Mouse (Mus musculus): Measurements from ENCODE around the gene Cenpx. TPM values are rescaled to one million over a fixed set of nuclear protein-coding genes. Genes with fewer than 3 reads are reported as not detected.
"Not testable (repeated sequence)": the region's sequence is repeated elsewhere in the genome, so short reads cannot be mapped to it uniquely, and the experiment has no call there.

The Cenpx gene
- polyA plus RNA-seq (2014; fragmentation: Nextera tagmentation; extraction: Ambion mirVana): 108 and 140 TPM in 2 replicates

DNA sequence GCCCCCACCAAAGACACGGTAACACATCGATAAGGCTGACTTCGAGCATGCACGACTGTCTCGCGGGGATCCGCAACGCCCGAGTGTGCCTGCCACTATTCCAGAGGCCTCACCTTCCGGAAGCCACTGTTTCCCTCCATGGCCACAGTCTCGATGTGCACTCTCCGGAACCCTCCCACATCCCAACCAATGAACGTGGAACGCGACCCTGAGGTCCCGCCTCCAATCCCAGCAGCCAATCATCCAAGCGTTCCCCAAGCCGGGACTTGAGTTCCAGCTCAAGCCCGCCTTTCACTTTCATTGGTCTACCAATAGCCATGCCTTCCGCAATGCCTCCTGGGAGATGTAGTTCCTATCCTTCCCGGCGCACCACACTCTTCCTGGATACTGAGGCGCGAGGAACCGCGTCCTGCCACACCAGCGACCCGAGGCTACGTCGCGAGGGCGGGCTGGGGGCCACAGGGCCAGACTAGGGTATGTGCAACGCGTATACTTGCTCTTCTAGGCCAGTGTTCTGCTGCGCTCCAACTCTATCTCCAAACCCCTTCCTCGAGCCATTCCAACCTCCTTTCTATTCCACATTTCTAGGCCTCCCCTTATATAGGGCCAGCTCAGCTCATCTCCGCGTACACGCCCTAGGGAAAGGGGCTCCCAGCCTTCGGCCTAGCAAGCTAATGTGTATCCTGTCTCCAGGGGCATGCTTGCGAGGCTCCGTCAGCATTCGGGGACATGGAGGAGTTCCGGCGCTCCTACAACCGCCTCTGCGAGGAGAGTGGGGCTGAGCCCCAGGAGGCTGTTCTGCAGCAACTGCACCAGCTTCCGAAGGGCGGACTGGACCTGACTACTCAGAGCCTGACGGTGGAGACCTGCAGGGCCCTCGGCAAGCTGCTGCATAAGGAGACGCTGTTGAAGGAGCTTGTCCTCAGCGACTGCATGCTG is at the start of gene Cenpx, which contains the start of gene Lrrc45:
Cenpx (minus strand) TSS at position 159 of the 939 bp plus-strand sequence.
Lrrc45 (plus strand) TSS at position 346 of the 939 bp plus-strand sequence.
- DNase-seq (ENCODE audit: low spot score) (peak; percentile 100), ATAC-seq (peak; percentile 98)
- H3K9me3 ChIP-seq (replicated peaks; ENCODE audit: control insufficient read depth, low read length): no peaks in the 10 kb centered on the region
- 4% methylated on average over 53 of the region's 53 CpGs for WGBS
- peak within 1 kb of the TSS; percentile 63 for H3K27ac ChIP-seq (ENCODE audit: low read depth, low read length)
- no peaks in the 10 kb centered on the region for H3K27me3 ChIP-seq (replicated peaks; ENCODE audit: control insufficient read depth, insufficient read depth, low read length)
- H3K4me2 ChIP-seq (ENCODE audit: low read length): peak within 1 kb of the TSS; percentile 94
- H3K4me3 ChIP-seq (ENCODE audit: low read depth, low read length): peak within 1 kb of the TSS; percentile 50
- peak within 1 kb of the TSS; percentile 75 for H3K9ac ChIP-seq (ENCODE audit: low read length)
- H3K36me3 ChIP-seq (ENCODE audit: control insufficient read depth, insufficient read depth, low read length): peaks cover 51% of the 10 kb centered on the region
- peaks cover 9% of the 10 kb centered on the region for H3K4me1 ChIP-seq (ENCODE audit: control insufficient read depth, insufficient read depth, low read length)

GRCm38 (mm10) chr11:120762672-120763041 is 49.1 kb upstream of the Cenpx start, which contains the start of gene Hmga1b:
Gene Hmga1b, plus strand, starts transcription at chr11:120762794.
- DNase-seq (ENCODE audit: low spot score); H3K27ac ChIP-seq (ENCODE audit: low read depth, low read length); H3K27me3 ChIP-seq (replicated peaks; ENCODE audit: control insufficient read depth, insufficient read depth, low read length); H3K4me2 ChIP-seq (ENCODE audit: low read length); H3K4me1 ChIP-seq (ENCODE audit: control insufficient read depth, insufficient read depth, low read length); H3K4me3 ChIP-seq (ENCODE audit: low read depth, low read length); ATAC-seq; H3K36me3 ChIP-seq (ENCODE audit: control insufficient read depth, insufficient read depth, low read length): not testable (repeated sequence)
- H3K9ac ChIP-seq (ENCODE audit: low read length): 0 out of 2 replicates have a peak within 1 kb of the TSS, but pooled peaks have one; percentile 17
- 17% methylated on average over 12 of the region's 14 CpGs for WGBS
- peaks cover 13% of the 10 kb centered on the region; the same call in 1 of the 2 replicates for H3K9me3 ChIP-seq (replicated peaks; ENCODE audit: control insufficient read depth, low read length)

- Histone ChIP-seq H3K36me3 (ENCODE audit: control insufficient read depth, insufficient read depth, low read length) (no peaks in the 10 kb centered on the region), H3K27me3 (replicated peaks; ENCODE audit: control insufficient read depth, insufficient read depth, low read length) (peaks cover 6% of the 10 kb centered on the region; the same call in 1 of the 2 replicates), H3K9ac (ENCODE audit: low read length) (0 out of 2 replicates have a peak overlapping the region, but pooled peaks have one; percentile 17), H3K4me1 (ENCODE audit: control insufficient read depth, insufficient read depth, low read length) (no peaks in the 10 kb centered on the region), H3K27ac (ENCODE audit: low read depth, low read length) (no peak overlapping the region), H3K4me2 (ENCODE audit: low read length) (no peak overlapping the region), H3K9me3 (replicated peaks; ENCODE audit: control insufficient read depth, low read length) (peaks cover 13% of the 10 kb centered on the region; the same call in 1 of the 2 replicates), H3K4me3 (ENCODE audit: low read depth, low read length) (no peak overlapping the region)
- WGBS: 72% methylated on average over 14 of the region's 14 CpGs
- DNase-seq (ENCODE audit: low spot score) (no peak), ATAC-seq (no peak)
Observed at GRCm38 (mm10) chr11:120761811-120762671, 48.5 kb upstream of the Cenpx start.

GRCm38 (mm10) chr11:120760236-120760635 is 46.7 kb upstream of the Cenpx start:
- Histone ChIP-seq H3K9ac (ENCODE audit: low read length) (no peak overlapping the region), H3K4me3 (ENCODE audit: low read depth, low read length) (no peak overlapping the region), H3K4me1 (ENCODE audit: control insufficient read depth, insufficient read depth, low read length) (no peaks in the 10 kb centered on the region), H3K27ac (ENCODE audit: low read depth, low read length) (no peak overlapping the region), H3K36me3 (ENCODE audit: control insufficient read depth, insufficient read depth, low read length) (no peaks in the 10 kb centered on the region), H3K27me3 (replicated peaks; ENCODE audit: control insufficient read depth, insufficient read depth, low read length) (peaks cover 6% of the 10 kb centered on the region; the same call in 1 of the 2 replicates), H3K9me3 (replicated peaks; ENCODE audit: control insufficient read depth, low read length) (peaks cover 13% of the 10 kb centered on the region; the same call in 1 of the 2 replicates), H3K4me2 (ENCODE audit: low read length) (no peak overlapping the region)
- DNase-seq (ENCODE audit: low spot score) (no peak), ATAC-seq (no peak)
- WGBS: 93% methylated on average over 9 of the region's 9 CpGs

DNA sequence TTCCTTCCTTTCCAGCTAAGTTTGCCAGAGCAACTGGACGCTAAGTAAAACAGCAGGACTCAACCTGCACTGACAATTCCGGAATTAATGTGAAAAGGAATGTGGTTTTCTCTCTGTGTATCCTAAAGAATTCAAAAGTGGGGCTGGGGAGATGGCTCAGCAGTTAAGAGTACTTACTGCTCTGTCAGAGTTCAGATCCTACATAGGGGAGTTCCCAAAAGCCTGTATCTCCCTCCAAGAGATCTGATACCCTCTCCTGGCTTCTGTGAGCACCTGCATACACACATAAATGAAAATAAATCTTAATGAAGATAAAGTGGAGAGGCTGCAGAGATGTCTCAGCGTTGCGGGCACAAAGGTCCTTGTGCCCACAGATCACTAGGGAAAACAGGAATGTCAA is 38.1 kb upstream of the Cenpx start:
- DNase-seq (ENCODE audit: low spot score) (no peak), ATAC-seq (no peak)
- Histone ChIP-seq H3K27ac (ENCODE audit: low read depth, low read length) (no peak overlapping the region), H3K27me3 (replicated peaks; ENCODE audit: control insufficient read depth, insufficient read depth, low read length) (no peaks in the 10 kb centered on the region), H3K36me3 (ENCODE audit: control insufficient read depth, insufficient read depth, low read length) (no peaks in the 10 kb centered on the region), H3K9ac (ENCODE audit: low read length) (no peak overlapping the region), H3K4me2 (ENCODE audit: low read length) (no peak overlapping the region), H3K4me1 (ENCODE audit: control insufficient read depth, insufficient read depth, low read length) (no peaks in the 10 kb centered on the region), H3K4me3 (ENCODE audit: low read depth, low read length) (no peak overlapping the region), H3K9me3 (replicated peaks; ENCODE audit: control insufficient read depth, low read length) (no peaks in the 10 kb centered on the region)
- 78% methylated on average over 4 of the region's 4 CpGs for WGBS

DNA sequence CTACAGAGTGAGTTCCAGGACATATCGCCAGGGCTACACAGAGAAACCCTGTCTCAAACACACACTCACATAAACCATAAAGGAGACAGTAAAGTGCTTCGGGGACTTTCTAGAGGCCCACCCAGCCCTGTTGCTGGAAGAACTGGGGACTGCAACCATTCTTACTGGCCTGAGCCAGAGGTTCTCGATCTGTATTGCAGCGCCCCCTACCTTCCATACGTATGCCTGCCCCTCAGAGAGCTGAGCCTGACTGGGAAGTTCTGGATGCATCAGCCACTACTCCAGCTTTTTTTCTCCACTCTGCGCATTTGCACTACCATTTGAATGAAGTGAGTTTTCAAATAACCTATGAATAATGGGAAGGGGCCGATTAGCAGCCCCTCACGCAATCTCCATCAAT is 35.9 kb upstream of the Cenpx start:
- no peaks in the 10 kb centered on the region for H3K36me3 ChIP-seq (ENCODE audit: control insufficient read depth, insufficient read depth, low read length)
- no peak overlapping the region for H3K4me3 ChIP-seq (ENCODE audit: low read depth, low read length)
- no peak overlapping the region for H3K9ac ChIP-seq (ENCODE audit: low read length)
- H3K27me3 ChIP-seq (replicated peaks; ENCODE audit: control insufficient read depth, insufficient read depth, low read length): no peaks in the 10 kb centered on the region
- ATAC-seq: no peak
- H3K27ac ChIP-seq (ENCODE audit: low read depth, low read length): no peak overlapping the region
- DNase-seq (ENCODE audit: low spot score): peak; percentile 4
- no peaks in the 10 kb centered on the region for H3K4me1 ChIP-seq (ENCODE audit: control insufficient read depth, insufficient read depth, low read length)
- H3K9me3 ChIP-seq (replicated peaks; ENCODE audit: control insufficient read depth, low read length): no peaks in the 10 kb centered on the region
- WGBS: 56% methylated on average over 8 of the region's 8 CpGs
- no peak overlapping the region for H3K4me2 ChIP-seq (ENCODE audit: low read length)

DNA sequence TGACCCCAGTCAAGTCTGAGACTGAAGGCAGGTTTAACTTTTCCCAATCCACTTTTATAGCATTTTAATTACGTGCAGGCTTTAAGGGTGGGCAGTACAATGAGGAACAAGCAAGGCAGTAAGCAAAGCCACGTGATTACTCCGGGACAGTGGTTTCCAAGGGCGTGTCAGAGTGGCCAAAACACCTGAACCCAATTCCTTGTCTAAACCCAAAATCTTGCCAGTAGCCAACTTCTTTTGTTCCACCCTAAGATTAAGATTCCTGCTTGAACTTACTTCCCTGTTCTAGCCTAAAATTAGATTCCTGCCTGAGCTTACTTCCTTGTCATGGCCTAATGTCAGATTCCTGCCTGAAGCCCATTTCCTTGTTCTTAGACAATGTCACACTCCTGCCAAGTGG is 34.4 kb upstream of the Cenpx start:
- no peak for ATAC-seq
- H3K4me3 ChIP-seq (ENCODE audit: low read depth, low read length): no peak overlapping the region

GRCm38 (mm10) chr11:120744121-120744701 is 30.7 kb upstream of the Cenpx start:
- ATAC-seq: no peak
- Histone ChIP-seq H3K4me1 (ENCODE audit: control insufficient read depth, insufficient read depth, low read length) (no peaks in the 10 kb centered on the region), H3K4me3 (ENCODE audit: low read depth, low read length) (no peak overlapping the region), H3K36me3 (ENCODE audit: control insufficient read depth, insufficient read depth, low read length) (no peaks in the 10 kb centered on the region), H3K9me3 (replicated peaks; ENCODE audit: control insufficient read depth, low read length) (no peaks in the 10 kb centered on the region), H3K9ac (ENCODE audit: low read length) (no peak overlapping the region), H3K4me2 (ENCODE audit: low read length) (no peak overlapping the region), H3K27me3 (replicated peaks; ENCODE audit: control insufficient read depth, insufficient read depth, low read length) (no peaks in the 10 kb centered on the region), H3K27ac (ENCODE audit: low read depth, low read length) (no peak overlapping the region)
- 80% methylated on average over 7 of the region's 7 CpGs for WGBS
- no peak for DNase-seq (ENCODE audit: low spot score)

More for the DNA sequence above, 34.4 kb upstream of the Cenpx start:
- Histone ChIP-seq H3K9me3 (replicated peaks; ENCODE audit: control insufficient read depth, low read length) (no peaks in the 10 kb centered on the region), H3K4me1 (ENCODE audit: control insufficient read depth, insufficient read depth, low read length) (no peaks in the 10 kb centered on the region), H3K27me3 (replicated peaks; ENCODE audit: control insufficient read depth, insufficient read depth, low read length) (no peaks in the 10 kb centered on the region), H3K9ac (ENCODE audit: low read length) (no peak overlapping the region), H3K36me3 (ENCODE audit: control insufficient read depth, insufficient read depth, low read length) (no peaks in the 10 kb centered on the region), H3K4me2 (ENCODE audit: low read length) (no peak overlapping the region), H3K27ac (ENCODE audit: low read depth, low read length) (no peak overlapping the region)
- 79% methylated on average over 4 of the region's 4 CpGs for WGBS
- DNase-seq (ENCODE audit: low spot score): no peak
